Mouse (Mus musculus) brain, embryonic 18.5 days (tissue): ENCODE measurements around the gene Sirt1.

Source experiments
- DNase-seq: peaks from one replicate; pipeline ENCODE4 v3.0.0-alpha.2; 2012; ENCODE audit warnings: low read depth, low spot score

Gene Sirt1

GRCm38 (mm10) chr10:63336901-63337300, 44.6 kb downstream of the Sirt1 start:
- no peak for DNase-seq

GRCm38 (mm10) chr10:63327091-63327490, 54.4 kb downstream of the Sirt1 start:
- DNase-seq = no peak

- DNase-seq = no peak
These were observed 67.8 kb downstream of the Sirt1 start for GRCm38 (mm10) chr10:63313726-63314125.

- DNase-seq = peak; percentile 10
These were observed 72.7 kb downstream of the Sirt1 start for GRCm38 (mm10) chr10:63308582-63309366.

- no peak for DNase-seq
These were observed 79.1 kb downstream of the Sirt1 start for GRCm38 (mm10) chr10:63302356-63302755.

- no peak for DNase-seq
These were observed 98.7 kb downstream of the Sirt1 start for GRCm38 (mm10) chr10:63282846-63283245.

- DNase-seq = no peak
These were observed 99.1 kb downstream of the Sirt1 start for GRCm38 (mm10) chr10:63282417-63282816.

- DNase-seq = no peak
These were observed 101.7 kb downstream of the Sirt1 start for GRCm38 (mm10) chr10:63279851-63280250.

- DNase-seq = no peak
These were observed 104.5 kb downstream of the Sirt1 start for GRCm38 (mm10) chr10:63277010-63277409.

GRCm38 (mm10) chr10:63272868-63273267, 108.6 kb downstream of the Sirt1 start:
- no peak for DNase-seq

- no peak for DNase-seq
These were observed 109.1 kb downstream of the Sirt1 start for GRCm38 (mm10) chr10:63272401-63272800.
